ENCODE assay signal across 9 mouse cellular contexts in the genomic region with DNA sequence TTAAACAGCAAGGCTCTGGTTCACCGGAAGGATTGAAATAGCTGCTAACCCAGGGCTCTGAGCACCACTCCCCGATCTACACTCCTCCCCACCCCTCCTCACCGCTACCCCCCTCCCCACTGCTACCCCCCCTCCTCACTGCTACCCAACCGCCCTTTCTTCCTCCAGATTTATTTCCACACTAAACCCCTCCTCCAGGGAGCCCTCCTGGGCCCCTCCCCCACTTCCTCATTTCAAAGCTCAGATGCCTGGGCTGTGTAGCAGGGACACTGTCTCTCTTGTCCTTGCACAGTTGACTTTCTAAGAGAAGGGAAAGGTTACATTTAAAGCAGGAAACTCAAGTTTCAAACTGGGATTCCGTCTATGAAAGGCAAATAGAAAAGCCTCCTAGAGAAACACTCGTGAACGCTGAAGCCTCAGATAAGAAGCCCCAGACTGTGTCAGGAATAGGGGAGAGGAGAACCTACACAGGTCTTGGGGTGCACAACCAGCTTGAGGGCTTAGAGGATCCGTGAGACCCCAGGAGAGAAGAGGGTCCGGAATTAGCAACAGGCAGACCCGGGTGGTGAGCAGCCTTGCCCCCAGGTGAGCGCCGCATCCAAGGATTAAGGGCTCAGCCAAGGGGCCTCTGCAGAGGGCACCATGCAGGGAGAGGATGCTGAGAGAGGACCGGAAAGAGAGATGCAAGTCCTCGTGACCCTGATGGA. TPM values are rescaled to one million over a fixed set of nuclear protein-coding genes. Genes with fewer than 3 reads are reported as not detected.
A peak's percentile ranks its signal among the peaks of the same experiment; 100 is the strongest.
DNase-seq lines count a peak whose midpoint lies in the region; ATAC-seq and TF ChIP-seq lines count a peak whose summit lies in the region.
"Had no signal": no experiment of that assay in that cellular context is flagged by ENCODE, and none has a peak within 500 bp of the region (broad histone marks: within the 10 kb centered on the region; RNA-seq: fewer than 3 reads in every experiment).

No protein-coding gene starts in this region.

- H3K27me3 ChIP-seq in midbrain, embryonic 10.5 days (ENCODE audit: low read depth, poor library complexity, severe bottlenecking) = peaks cover 12% of the 10 kb centered on the region
- peaks cover 6% of the 10 kb centered on the region; the same call in 1 of the 2 replicates for H3K27me3 ChIP-seq in midbrain, postnatal 0 days (ENCODE audit: insufficient read depth, low read length)
- H3K27me3 ChIP-seq in embryonic facial prominence, embryonic 11.5 days (ENCODE audit: control insufficient read depth, insufficient read depth, low read length) = no peaks in the 10 kb centered on the region

- H3K4me3 ChIP-seq in midbrain, embryonic 10.5 days = peak overlapping the region; percentile 32
- H3K4me3 ChIP-seq in midbrain, postnatal 0 days (ENCODE audit: low read depth, low read length) = no peak overlapping the region
- H3K4me3 ChIP-seq in embryonic facial prominence, embryonic 11.5 days (ENCODE audit: low read depth, low read length) = no peak overlapping the region
- H3K4me3 ChIP-seq: megakaryocyte, embryonic 14.5 days had no signal

- peaks cover 9% of the 10 kb centered on the region for H3K9me3 ChIP-seq in midbrain, embryonic 10.5 days (replicated peaks)
- H3K9me3 ChIP-seq in midbrain, postnatal 0 days (ENCODE audit: low read length) = 0 out of 2 replicates have a peak, but pooled peaks cover 4% of the 10 kb centered on the region
- H3K9me3 ChIP-seq in embryonic facial prominence, embryonic 11.5 days (replicated peaks; ENCODE audit: control insufficient read depth, low read length) = no peaks in the 10 kb centered on the region

- no peak for ATAC-seq in midbrain, postnatal 0 days (ENCODE audit: low FRiP score)
- ATAC-seq in embryonic facial prominence, embryonic 11.5 days (replicated peaks; ENCODE audit: insufficient number of reproducible peaks, low FRiP score, low TSS enrichment, low read depth) = peak; percentile 56; the same call in 1 of the 2 replicates

- 3% methylated on average over 14 of the region's 14 CpGs for WGBS in midbrain, embryonic 10.5 days
- WGBS in midbrain, postnatal 0 days = 3% methylated on average over 14 of the region's 14 CpGs
- 5% methylated on average over 14 of the region's 14 CpGs for WGBS in embryonic facial prominence, embryonic 11.5 days

- no peak overlapping the region for H3K9ac ChIP-seq in midbrain, postnatal 0 days (replicated peaks; ENCODE audit: low read length, poor library complexity, severe bottlenecking)
- peak overlapping the region; percentile 22; the same call in 1 of the 2 replicates for H3K9ac ChIP-seq in embryonic facial prominence, embryonic 11.5 days (replicated peaks; ENCODE audit: low read length)

- peak; percentile 29 for DNase-seq in midbrain, embryonic 10.5 days (ENCODE audit: low spot score)
- DNase-seq in midbrain, postnatal 0 days (ENCODE audit: low spot score) = no peak
- DNase-seq in embryonic facial prominence, embryonic 11.5 days (ENCODE audit: low spot score) = peak; percentile 75
- peak; percentile 36 for DNase-seq in lung, postnatal 36 days
- peak; percentile 44 to 47 for DNase-seq in thymus, postnatal 10 days (ENCODE audit: low spot score in 2 of 2)
- DNase-seq in testis, postnatal 14 days (ENCODE audit: low spot score) = no peak
- DNase-seq in frontal cortex, postnatal 36 days (ENCODE audit: low spot score in 2 of 2) = no peak
- DNase-seq in adrenal gland, postnatal 25 days = no peak

- peak overlapping the region; percentile 25; the same call in 1 of the 2 replicates for H3K27ac ChIP-seq in midbrain, embryonic 10.5 days (replicated peaks)
- no peak overlapping the region for H3K27ac ChIP-seq in midbrain, postnatal 0 days (ENCODE audit: low read depth, low read length)
- peak overlapping the region; percentile 41; the same call in 1 of the 2 replicates for H3K27ac ChIP-seq in embryonic facial prominence, embryonic 11.5 days (replicated peaks; ENCODE audit: low read depth, low read length)

- peaks cover 16% of the 10 kb centered on the region for H3K4me1 ChIP-seq in midbrain, embryonic 10.5 days
- H3K4me1 ChIP-seq in midbrain, postnatal 0 days (ENCODE audit: insufficient read depth, low read length) = no peaks in the 10 kb centered on the region
- no peaks in the 10 kb centered on the region for H3K4me1 ChIP-seq in embryonic facial prominence, embryonic 11.5 days (ENCODE audit: control insufficient read depth, insufficient read depth, low read length)

- H3K4me2 ChIP-seq in midbrain, postnatal 0 days (ENCODE audit: low read depth, low read length, poor library complexity, severe bottlenecking) = no peak overlapping the region
- H3K4me2 ChIP-seq in embryonic facial prominence, embryonic 11.5 days (ENCODE audit: low read depth, low read length) = peak overlapping the region; percentile 21; the same call in 1 of the 2 replicates

- no peaks in the 10 kb centered on the region for H3K36me3 ChIP-seq in midbrain, embryonic 10.5 days
- no peaks in the 10 kb centered on the region for H3K36me3 ChIP-seq in midbrain, postnatal 0 days (ENCODE audit: insufficient read depth, low read length)
- no peaks in the 10 kb centered on the region for H3K36me3 ChIP-seq in embryonic facial prominence, embryonic 11.5 days (replicated peaks; ENCODE audit: control insufficient read depth, insufficient read depth, low read depth, low read length)

- no peak for TF ChIP-seq CTCF in midbrain, postnatal 0 days (IDR thresholded peaks at IDR 0.05)

RNA-seq across cellular contexts. Expression of gene Padi1, which starts 23.1 kb away (rescaled TPM):
- polyA plus RNA-seq in midbrain, embryonic 10.5 days (2016; fragmentation: Nextera tagmentation; extraction: Ambion mirVana) = 0.04 and 0.06 TPM in 2 replicates
- total RNA-seq in midbrain, postnatal 0 days (2014; rRNA removed) = 0.14 and 0.16 TPM in 2 replicates
- 0.06 TPM in 1 of 2 replicates, not detected in the other for polyA plus RNA-seq in midbrain, postnatal 0 days (2015; fragmentation: Nextera tagmentation; extraction: Ambion mirVana)
- polyA plus RNA-seq in embryonic facial prominence, embryonic 11.5 days (2014; fragmentation: Nextera tagmentation; extraction: Ambion mirVana) = 0.07 and 0.13 TPM in 2 replicates
- total RNA-seq in adrenal gland, postnatal 25 days (2021) = not detected in 2 replicates

RNA-seq across cellular contexts. Expression of gene Padi2, which starts 37.5 kb away (rescaled TPM):
- polyA plus RNA-seq in midbrain, embryonic 10.5 days (2016; fragmentation: Nextera tagmentation; extraction: Ambion mirVana) = 0.15 and 1.4 TPM in 2 replicates
- total RNA-seq in midbrain, postnatal 0 days (2014; rRNA removed) = 3.1 and 7.1 TPM in 2 replicates
- polyA plus RNA-seq in midbrain, postnatal 0 days (2015; fragmentation: Nextera tagmentation; extraction: Ambion mirVana) = 2.7 and 3.3 TPM in 2 replicates
- 2.4 and 2.5 TPM in 2 replicates for polyA plus RNA-seq in embryonic facial prominence, embryonic 11.5 days (2014; fragmentation: Nextera tagmentation; extraction: Ambion mirVana)
- 5.4 and 8.3 TPM in 2 replicates for total RNA-seq in adrenal gland, postnatal 25 days (2021)

RNA-seq across cellular contexts. Expression of gene Padi3, which starts 58.2 kb away (rescaled TPM):
- polyA plus RNA-seq in midbrain, embryonic 10.5 days (2016; fragmentation: Nextera tagmentation; extraction: Ambion mirVana) = 0.10 and 0.15 TPM in 2 replicates
- total RNA-seq in midbrain, postnatal 0 days (2014; rRNA removed) = 0.14 TPM in 1 of 2 replicates, not detected in the other
- polyA plus RNA-seq in midbrain, postnatal 0 days (2015; fragmentation: Nextera tagmentation; extraction: Ambion mirVana) = not detected in 2 replicates
- polyA plus RNA-seq in embryonic facial prominence, embryonic 11.5 days (2014; fragmentation: Nextera tagmentation; extraction: Ambion mirVana) = not detected in 2 replicates
- total RNA-seq in adrenal gland, postnatal 25 days (2021) = not detected in 2 replicates

Comparison
In these comparisons a context has a peak if more than half of its experiments do, and no peak if none do; other contexts are left out.
1. DNase-seq: peak in midbrain, embryonic 10.5 days (single experiment), embryonic facial prominence, embryonic 11.5 days (single experiment), lung, postnatal 36 days (single experiment) and thymus, postnatal 10 days (2 of 2); none in midbrain, postnatal 0 days (single experiment), testis, postnatal 14 days (single experiment), frontal cortex, postnatal 36 days (0 of 2) and adrenal gland, postnatal 25 days (single experiment).